Mouse (Mus musculus) central nervous system, embryonic 14 days (tissue): ENCODE measurements around the gene Dao. TPM values are rescaled to one million over a fixed set of nuclear protein-coding genes. Genes with fewer than 3 reads are reported as not detected.

ENCODE experiments used
- polyA plus RNA-seq: library from polyadenylated mRNA; depleted of rRNA; stranded (reverse); fragments of >200 nt; gene quantifications from 2 replicates; pipeline ENCODE4 v1.2.3, GENCODE M21; 2012; rRNA removed

Dao gene
- not detected in 2 replicates for polyA plus RNA-seq

GRCm38 (mm10) chr5:114003542-114003941 lies at the start of gene Dao:
Gene Dao, plus strand, starts transcription at chr5:114003703.

DNA sequence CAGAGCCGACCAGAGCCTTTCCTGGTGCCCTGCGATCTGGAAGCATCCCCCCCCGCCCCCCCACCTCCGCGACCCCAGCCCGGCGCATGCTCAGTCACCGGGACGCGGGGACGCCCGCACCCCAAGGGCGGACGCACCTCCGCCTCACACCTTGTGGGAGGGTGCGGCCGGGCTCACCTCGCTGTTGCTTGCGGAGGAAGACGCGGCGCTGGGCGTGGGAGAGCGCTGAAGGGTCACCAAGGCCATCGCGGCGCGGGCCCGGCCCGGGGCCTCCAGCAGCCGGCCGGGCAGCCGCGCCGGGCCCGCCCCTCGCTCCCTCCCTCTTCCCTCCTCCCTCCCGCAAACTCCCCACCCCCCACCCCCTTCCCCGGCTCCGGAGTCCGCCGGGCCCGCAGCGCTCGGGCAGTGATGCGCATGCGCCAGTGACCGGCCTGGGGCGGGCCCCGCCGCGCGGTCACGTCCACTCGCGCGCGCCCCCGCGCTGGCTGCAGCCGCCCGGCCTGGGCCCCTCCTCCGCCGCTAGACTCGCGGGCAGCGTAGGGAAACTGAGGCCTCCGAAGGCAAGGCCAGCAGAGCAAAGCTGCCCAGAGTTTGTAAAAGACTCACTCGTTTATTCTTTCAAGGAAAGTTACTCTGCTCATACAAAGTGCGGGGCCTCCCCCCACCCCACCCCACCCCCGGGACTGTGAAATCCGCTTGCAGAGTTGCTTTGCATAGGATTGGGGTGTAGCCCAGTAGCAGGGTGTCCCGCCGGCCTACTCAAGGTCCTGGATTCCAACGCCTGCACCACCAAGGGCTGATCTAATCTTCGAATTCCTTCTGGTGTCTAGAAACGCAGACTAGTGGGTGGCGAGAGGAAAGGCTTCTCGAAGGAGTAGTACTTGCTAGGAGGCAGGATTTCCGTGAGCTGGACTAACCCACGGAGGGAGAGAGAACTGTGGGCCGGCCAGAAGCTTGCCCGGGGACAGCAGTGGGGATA lies 9.7 kb upstream of the Dao start, which contains the start of gene Ssh1:
Gene Ssh1, minus strand, starts transcription at position 408 of the 979 bp plus-strand sequence.

GRCm38 (mm10) chr5:114065161-114065560 lies 61.7 kb downstream of the Dao start, which contains the start of gene Usp30:
Gene Usp30, plus strand, starts transcription at chr5:114065461.

Other genes with a start within 250 kb of the Dao start
- 60.8 and 62.6 TPM in 2 replicates for gene Sart3, start 231.2 kb upstream of the Dao start, polyA plus RNA-seq
- 88.8 and 93.8 TPM in 2 replicates for gene Iscu, start 231.0 kb upstream of the Dao start, polyA plus RNA-seq
- gene Tmem119, start 203.2 kb upstream of the Dao start, polyA plus RNA-seq = 6.7 and 14.2 TPM in 2 replicates
- gene Selplg, start 171.1 kb upstream of the Dao start, polyA plus RNA-seq = 1.5 TPM in 2 replicates
- 150 and 179 TPM in 2 replicates for gene Coro1c, start 94.9 kb upstream of the Dao start, polyA plus RNA-seq
- gene Ssh1, start 9.8 kb upstream of the Dao start, polyA plus RNA-seq = 13.7 and 14.6 TPM in 2 replicates
- gene Usp30, start 61.8 kb downstream of the Dao start, polyA plus RNA-seq = 33.6 and 35.0 TPM in 2 replicates
- gene Svop, start 87.9 kb downstream of the Dao start, polyA plus RNA-seq = 48.3 and 52.9 TPM in 2 replicates
- 12.1 and 12.9 TPM in 2 replicates for gene Alkbh2, start 124.5 kb downstream of the Dao start, polyA plus RNA-seq
- 14.3 and 14.8 TPM in 2 replicates for gene Ung, start 126.7 kb downstream of the Dao start, polyA plus RNA-seq
- gene Acacb, start 142.8 kb downstream of the Dao start, polyA plus RNA-seq = 3.2 and 4.4 TPM in 2 replicates